Mouse (Mus musculus): ENCODE data around the gene Nfatc3.

DNA sequence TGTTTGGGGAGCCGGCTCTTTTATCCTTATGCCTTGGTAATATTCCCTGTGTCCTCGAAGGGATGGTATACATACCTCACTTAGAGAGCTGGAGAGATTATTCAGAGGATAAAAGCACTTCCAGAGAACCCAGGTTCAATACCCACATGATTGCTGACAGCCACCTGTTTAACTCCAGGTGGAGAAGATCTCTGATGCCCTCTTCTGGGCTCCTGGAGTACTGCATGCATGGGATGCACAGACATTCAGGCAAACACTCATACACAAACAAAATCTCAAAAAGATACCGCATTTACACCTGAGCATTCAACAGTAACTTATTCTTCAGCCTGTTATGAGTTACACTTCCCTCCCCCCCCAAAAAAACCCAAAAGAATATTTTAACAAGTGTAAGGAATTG is 57.3 kb downstream of the Nfatc3 start:
- no peak for TF ChIP-seq CTCF (IDR thresholded peaks at IDR 0.05; ENCODE audit: borderline replicate concordance, insufficient read depth, low read length)
- no peak for TF ChIP-seq POLR2A (IDR thresholded peaks at IDR 0.05; ENCODE audit: low read depth, low read length)

All from embryonic fibroblast, embryonic 13.5 days (primary cell).